Mouse (Mus musculus) 3T3-L1 (cell line): ENCODE results near the gene Med12.
"Not testable (repeated sequence)": the region's sequence is repeated elsewhere in the genome, so short reads cannot be mapped to it uniquely, and the experiment has no call there.

Experiments
- DNase-seq: peaks from one replicate; pipeline ENCODE4 v3.0.0-alpha.2; 2015; ENCODE audit warnings: low read depth, low spot score

Gene Med12

GRCm38 (mm10) chrX:101299473-101300426 lies 25.9 kb downstream of the Med12 start:
- DNase-seq, result no peak

GRCm38 (mm10) chrX:101300427-101301030 lies 26.7 kb downstream of the Med12 start:
- DNase-seq, result no peak

- no peak for DNase-seq
Measured at GRCm38 (mm10) chrX:101301654-101302053, 27.8 kb downstream of the Med12 start.

- DNase-seq, result no peak
Measured at GRCm38 (mm10) chrX:101304646-101305045, 30.8 kb downstream of the Med12 start.

- DNase-seq, result no peak
Measured at GRCm38 (mm10) chrX:101309299-101309698, 35.5 kb downstream of the Med12 start.

GRCm38 (mm10) chrX:101313625-101314359 lies 40.0 kb downstream of the Med12 start:
- no peak for DNase-seq

GRCm38 (mm10) chrX:101319775-101320174 lies 45.9 kb downstream of the Med12 start:
- DNase-seq, result no peak

- no peak for DNase-seq
Measured at GRCm38 (mm10) chrX:101325989-101326899, 52.4 kb downstream of the Med12 start.

GRCm38 (mm10) chrX:101329372-101330028 lies 55.7 kb downstream of the Med12 start:
- DNase-seq, result peak; percentile 84

- DNase-seq, result no peak
Measured at GRCm38 (mm10) chrX:101332031-101332374, 58.2 kb downstream of the Med12 start.

- DNase-seq, result peak; percentile 98
Measured at GRCm38 (mm10) chrX:101332375-101333211, 58.8 kb downstream of the Med12 start.

- peak; percentile 50 for DNase-seq
Measured at GRCm38 (mm10) chrX:101334606-101335005, 60.8 kb downstream of the Med12 start.

GRCm38 (mm10) chrX:101338666-101339065 lies 64.8 kb downstream of the Med12 start:
- DNase-seq, result no peak

GRCm38 (mm10) chrX:101342837-101343236 lies 69.0 kb downstream of the Med12 start:
- DNase-seq, result not testable (repeated sequence)

- DNase-seq, result no peak
Measured at GRCm38 (mm10) chrX:101345456-101345855, 71.6 kb downstream of the Med12 start.

- DNase-seq, result no peak
Measured at GRCm38 (mm10) chrX:101346475-101346874, 72.6 kb downstream of the Med12 start.
